Mouse (Mus musculus): ENCODE results near the gene Btbd9. TPM values are rescaled to one million over a fixed set of nuclear protein-coding genes. Genes with fewer than 3 reads are reported as not detected.

The Btbd9 gene
- polyA plus RNA-seq, 1 experiment: 21.7 TPM

DNA sequence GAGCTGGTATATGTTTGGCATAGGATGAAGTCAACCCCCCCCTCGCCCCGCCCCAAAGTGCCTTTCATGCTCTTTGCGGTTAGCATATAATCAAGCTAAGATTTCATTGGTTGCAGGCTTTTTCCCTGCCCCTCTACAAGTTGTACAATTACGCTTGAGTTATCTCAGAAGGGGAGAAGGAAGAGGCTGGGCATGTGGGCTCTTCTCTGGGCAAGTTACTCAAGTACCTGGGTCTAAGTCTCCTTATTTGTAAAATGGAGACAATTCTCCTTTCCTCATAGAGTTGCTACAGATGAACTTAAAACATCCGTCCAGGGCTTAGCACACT lies 33.7 kb upstream of the Btbd9 start:
- DNase-seq (ENCODE audit: low read depth in 1 of 2, low spot score in 2 of 2): no peak
- no peak for TF ChIP-seq CTCF (IDR thresholded peaks at IDR 0.05; ENCODE audit: extremely low read depth, insufficient read depth, insufficient read length, insufficient replicate concordance)
- TF ChIP-seq POLR2A (IDR thresholded peaks at IDR 0.05; ENCODE audit: low read depth, low read length): no peak
- Histone ChIP-seq H3K36me3 (ENCODE audit: control insufficient read depth, insufficient read depth, low read length) (no peaks in the 10 kb centered on the region), H3K4me3 (ENCODE audit: extremely low read depth, insufficient read depth, insufficient read length) (no peak overlapping the region), H3K4me1 (ENCODE audit: control insufficient read depth, insufficient read depth, insufficient read length) (no peaks in the 10 kb centered on the region; the same call in 1 of the 2 replicates), H3K27ac (ENCODE audit: insufficient read depth, low read length) (no peak overlapping the region), H3K27me3 (ENCODE audit: control insufficient read depth, insufficient read depth, low read length) (no peaks in the 10 kb centered on the region)
- WGBS: 88% methylated on average over 5 of the region's 5 CpGs

DNA sequence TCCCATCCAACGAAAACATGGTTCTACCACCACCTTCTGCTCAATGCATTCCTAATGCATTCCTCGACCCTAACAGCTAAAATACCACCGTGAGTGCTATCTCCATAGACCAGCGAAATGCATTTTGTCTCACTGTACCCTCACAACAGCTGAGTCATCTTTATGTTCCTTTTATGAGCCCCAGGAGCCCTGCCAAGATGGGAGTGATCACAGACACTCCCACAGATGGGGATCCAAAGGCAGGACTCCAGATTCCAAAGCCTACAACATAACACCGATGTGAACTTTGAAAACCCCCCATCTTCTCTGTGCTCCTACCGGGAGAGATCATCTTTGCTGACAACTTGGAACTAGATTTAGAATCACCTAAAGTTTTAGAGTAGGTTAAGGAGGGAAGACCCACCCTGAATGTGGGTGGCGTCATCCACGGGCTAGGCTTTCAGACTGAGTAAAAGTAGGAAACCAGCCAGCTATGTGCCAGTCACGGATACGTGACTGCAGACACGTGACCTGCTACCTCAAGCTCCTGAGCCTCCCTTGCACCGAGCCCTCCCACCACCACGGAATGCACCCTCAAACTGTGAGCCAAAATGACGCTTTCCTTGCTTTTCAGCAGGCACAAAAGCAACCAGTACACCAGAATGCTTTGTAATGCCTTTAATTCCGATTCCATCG lies 33.2 kb upstream of the Btbd9 start:
- Histone ChIP-seq H3K27me3 (ENCODE audit: control insufficient read depth, insufficient read depth, low read length) (no peaks in the 10 kb centered on the region), H3K36me3 (ENCODE audit: control insufficient read depth, insufficient read depth, low read length) (no peaks in the 10 kb centered on the region), H3K27ac (ENCODE audit: insufficient read depth, low read length) (no peak overlapping the region), H3K4me3 (ENCODE audit: extremely low read depth, insufficient read depth, insufficient read length) (no peak overlapping the region), H3K4me1 (ENCODE audit: control insufficient read depth, insufficient read depth, insufficient read length) (no peaks in the 10 kb centered on the region; the same call in 1 of the 2 replicates)
- WGBS: 81% methylated on average over 16 of the region's 16 CpGs
- no peak for TF ChIP-seq POLR2A (IDR thresholded peaks at IDR 0.05; ENCODE audit: low read depth, low read length)
- no peak for TF ChIP-seq CTCF (IDR thresholded peaks at IDR 0.05; ENCODE audit: extremely low read depth, insufficient read depth, insufficient read length, insufficient replicate concordance)
- DNase-seq (ENCODE audit: low read depth in 1 of 2, low spot score in 2 of 2): no peak

DNA sequence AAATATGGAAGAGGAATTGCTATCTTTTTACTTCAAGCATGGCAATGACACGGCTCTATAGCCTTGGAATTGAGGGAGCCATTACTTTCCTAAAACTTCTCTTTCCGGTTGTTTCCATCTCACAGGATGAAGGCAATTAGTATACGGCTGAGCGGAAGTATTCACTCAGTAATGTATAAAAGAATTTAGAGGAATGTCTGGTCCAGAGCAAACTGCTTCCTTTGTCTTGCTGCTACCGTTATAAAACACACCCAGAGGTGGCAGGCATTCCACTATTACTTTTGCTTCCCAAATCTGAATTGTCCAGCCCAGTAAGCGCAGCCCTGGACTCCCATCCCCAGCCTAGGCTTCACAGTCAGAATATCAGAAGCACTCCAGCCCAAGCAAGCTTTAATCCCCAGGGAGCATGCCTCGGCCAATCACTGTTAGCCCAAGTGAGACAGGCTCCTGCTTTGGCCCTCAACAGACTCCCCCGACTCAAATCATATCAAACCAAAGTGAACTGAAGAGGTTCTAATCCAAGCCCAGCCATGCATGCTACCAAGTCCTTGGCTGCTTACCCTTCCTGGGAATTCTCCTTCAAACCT lies 31.7 kb upstream of the Btbd9 start:
- TF ChIP-seq POLR2A (IDR thresholded peaks at IDR 0.05; ENCODE audit: low read depth, low read length) (no peak), CTCF (IDR thresholded peaks at IDR 0.05; ENCODE audit: extremely low read depth, insufficient read depth, insufficient read length, insufficient replicate concordance) (no peak)
- H3K27ac ChIP-seq (ENCODE audit: insufficient read depth, low read length): no peak overlapping the region
- no peak overlapping the region for H3K4me3 ChIP-seq (ENCODE audit: extremely low read depth, insufficient read depth, insufficient read length)
- H3K4me1 ChIP-seq (ENCODE audit: control insufficient read depth, insufficient read depth, insufficient read length): no peaks in the 10 kb centered on the region; the same call in 1 of the 2 replicates
- no peak for DNase-seq (ENCODE audit: low read depth in 1 of 2, low spot score in 2 of 2)
- H3K36me3 ChIP-seq (ENCODE audit: control insufficient read depth, insufficient read depth, low read length): 0 out of 2 replicates have a peak, but pooled peaks cover 2% of the 10 kb centered on the region
- no peaks in the 10 kb centered on the region for H3K27me3 ChIP-seq (ENCODE audit: control insufficient read depth, insufficient read depth, low read length)
- WGBS: 88% methylated on average over 8 of the region's 8 CpGs

DNA sequence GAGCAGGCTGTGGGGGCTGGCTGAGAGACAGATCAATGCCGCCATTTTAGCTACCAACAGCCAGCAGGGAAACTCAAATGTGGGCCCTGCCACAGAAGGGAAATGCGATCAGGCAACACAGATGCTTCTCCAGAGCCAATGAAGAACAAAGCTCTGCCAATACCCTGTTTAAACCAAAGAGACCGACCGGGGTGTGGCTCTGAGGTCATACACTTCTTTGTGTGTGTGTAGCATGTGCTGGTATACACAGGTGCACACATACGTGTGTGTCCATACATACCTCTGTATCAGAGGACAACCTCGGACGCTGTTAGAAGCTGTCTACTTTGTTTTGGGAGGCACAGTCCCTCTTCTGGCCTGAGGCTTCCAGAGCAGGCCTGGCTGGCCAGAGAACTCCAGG lies 31.0 kb upstream of the Btbd9 start:
- H3K4me1 ChIP-seq (ENCODE audit: control insufficient read depth, insufficient read depth, insufficient read length): no peaks in the 10 kb centered on the region; the same call in 1 of the 2 replicates
- TF ChIP-seq CTCF (IDR thresholded peaks at IDR 0.05; ENCODE audit: extremely low read depth, insufficient read depth, insufficient read length, insufficient replicate concordance) (no peak), POLR2A (IDR thresholded peaks at IDR 0.05; ENCODE audit: low read depth, low read length) (no peak)
- 94% methylated on average over 7 of the region's 7 CpGs for WGBS

DNA sequence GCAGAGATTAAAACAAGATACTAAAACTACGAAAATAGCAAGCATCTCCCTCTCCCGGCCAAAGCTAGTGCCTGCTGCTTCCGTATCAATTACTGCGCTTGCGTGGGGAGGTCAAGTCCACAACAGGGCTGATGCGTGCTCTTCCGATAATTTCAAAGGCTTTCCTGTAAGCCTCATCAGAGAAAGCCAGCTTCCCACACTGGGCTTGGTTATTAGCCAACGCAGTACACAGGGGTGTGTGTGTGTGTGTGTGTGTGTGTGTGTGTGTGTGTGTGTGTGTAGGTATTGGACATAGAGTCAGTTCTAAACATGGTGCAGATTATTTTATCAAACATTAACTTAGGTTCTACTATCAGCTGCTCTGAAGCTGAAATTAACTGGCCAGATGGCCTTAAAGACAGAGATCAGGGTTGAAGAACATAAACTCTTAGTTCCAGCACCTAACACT lies 30.4 kb upstream of the Btbd9 start:
- Histone ChIP-seq H3K27ac (ENCODE audit: insufficient read depth, low read length) (no peak overlapping the region), H3K4me3 (ENCODE audit: extremely low read depth, insufficient read depth, insufficient read length) (no peak overlapping the region), H3K4me1 (ENCODE audit: control insufficient read depth, insufficient read depth, insufficient read length) (no peaks in the 10 kb centered on the region; the same call in 1 of the 2 replicates), H3K27me3 (ENCODE audit: control insufficient read depth, insufficient read depth, low read length) (no peaks in the 10 kb centered on the region), H3K36me3 (ENCODE audit: control insufficient read depth, insufficient read depth, low read length) (peaks cover 10% of the 10 kb centered on the region)
- no peak for TF ChIP-seq POLR2A (IDR thresholded peaks at IDR 0.05; ENCODE audit: low read depth, low read length)
- TF ChIP-seq CTCF (IDR thresholded peaks at IDR 0.05; ENCODE audit: extremely low read depth, insufficient read depth, insufficient read length, insufficient replicate concordance): no peak
- DNase-seq (ENCODE audit: low read depth in 1 of 2, low spot score in 2 of 2): no peak
- WGBS: 93% methylated on average over 8 of the region's 8 CpGs

More for the DNA sequence above, 31.0 kb upstream of the Btbd9 start:
- no peaks in the 10 kb centered on the region for H3K27me3 ChIP-seq (ENCODE audit: control insufficient read depth, insufficient read depth, low read length)
- H3K4me3 ChIP-seq (ENCODE audit: extremely low read depth, insufficient read depth, insufficient read length): no peak overlapping the region
- no peak for DNase-seq (ENCODE audit: low read depth in 1 of 2, low spot score in 2 of 2)
- peaks cover 8% of the 10 kb centered on the region for H3K36me3 ChIP-seq (ENCODE audit: control insufficient read depth, insufficient read depth, low read length)
- H3K27ac ChIP-seq (ENCODE audit: insufficient read depth, low read length): no peak overlapping the region

DNA sequence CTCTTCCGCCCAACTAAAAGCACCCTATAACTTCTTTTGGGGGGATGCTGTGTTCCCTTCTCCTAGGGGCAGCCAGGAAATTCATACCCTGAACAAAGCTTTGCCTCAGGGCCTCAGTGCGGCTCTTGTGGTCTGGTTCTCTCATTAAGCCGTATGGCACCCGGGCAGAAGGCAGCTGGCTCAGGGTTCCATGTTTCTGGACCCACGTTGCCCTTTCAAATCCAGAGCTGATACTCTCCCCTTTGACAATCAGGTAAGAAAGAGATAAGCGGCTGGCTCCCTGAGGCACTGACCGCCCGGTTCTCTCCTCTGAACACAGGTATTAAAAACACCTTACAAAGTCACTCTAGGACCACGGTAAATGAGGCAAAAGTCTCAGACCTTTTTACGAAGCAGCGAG lies 29.9 kb upstream of the Btbd9 start:
- peaks cover 11% of the 10 kb centered on the region for H3K36me3 ChIP-seq (ENCODE audit: control insufficient read depth, insufficient read depth, low read length)
- H3K27ac ChIP-seq (ENCODE audit: insufficient read depth, low read length): no peak overlapping the region
- WGBS: 94% methylated on average over 11 of the region's 11 CpGs
- no peaks in the 10 kb centered on the region for H3K27me3 ChIP-seq (ENCODE audit: control insufficient read depth, insufficient read depth, low read length)
- no peak for DNase-seq (ENCODE audit: low read depth in 1 of 2, low spot score in 2 of 2)
- H3K4me1 ChIP-seq (ENCODE audit: control insufficient read depth, insufficient read depth, insufficient read length): no peaks in the 10 kb centered on the region; the same call in 1 of the 2 replicates
- TF ChIP-seq POLR2A (IDR thresholded peaks at IDR 0.05; ENCODE audit: low read depth, low read length) (no peak), CTCF (IDR thresholded peaks at IDR 0.05; ENCODE audit: extremely low read depth, insufficient read depth, insufficient read length, insufficient replicate concordance) (no peak)
- no peak overlapping the region for H3K4me3 ChIP-seq (ENCODE audit: extremely low read depth, insufficient read depth, insufficient read length)

DNA sequence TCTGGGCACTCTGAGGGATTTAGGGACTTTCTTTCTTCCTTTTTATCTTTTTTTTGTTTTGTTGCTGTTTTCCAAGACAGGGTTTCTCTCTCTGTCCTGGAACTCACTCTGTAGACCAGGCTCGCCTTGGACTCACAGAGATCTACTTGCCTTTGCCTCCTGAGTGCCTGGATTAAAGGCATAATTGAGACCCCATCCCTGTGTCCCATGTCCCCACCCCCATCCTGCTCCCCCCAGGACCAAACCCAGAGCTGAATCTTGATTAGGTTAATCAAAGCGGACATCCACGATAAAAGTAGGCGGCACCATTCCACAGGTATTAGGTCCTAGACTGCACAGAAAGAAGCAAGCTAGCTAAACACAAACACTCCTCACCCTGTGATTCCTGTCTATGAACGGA lies 28.7 kb upstream of the Btbd9 start:
- 94% methylated on average over 5 of the region's 5 CpGs for WGBS
- TF ChIP-seq POLR2A (IDR thresholded peaks at IDR 0.05; ENCODE audit: low read depth, low read length) (no peak), CTCF (IDR thresholded peaks at IDR 0.05; ENCODE audit: extremely low read depth, insufficient read depth, insufficient read length, insufficient replicate concordance) (no peak)
- Histone ChIP-seq H3K4me1 (ENCODE audit: control insufficient read depth, insufficient read depth, insufficient read length) (no peaks in the 10 kb centered on the region), H3K4me3 (ENCODE audit: extremely low read depth, insufficient read depth, insufficient read length) (no peak overlapping the region), H3K27ac (ENCODE audit: insufficient read depth, low read length) (no peak overlapping the region), H3K27me3 (ENCODE audit: control insufficient read depth, insufficient read depth, low read length) (no peaks in the 10 kb centered on the region), H3K36me3 (ENCODE audit: control insufficient read depth, insufficient read depth, low read length) (peaks cover 11% of the 10 kb centered on the region)
- no peak for DNase-seq (ENCODE audit: low read depth in 1 of 2, low spot score in 2 of 2)
